Mouse (Mus musculus) cerebellum, adult 18-20 months (tissue): Measurements from ENCODE around the gene Tnik.

Experiments
- DNase-seq, 2 experiments: peaks; one replicate each; pipeline ENCODE4 v3.0.0; 2021

Gene Tnik

DNA sequence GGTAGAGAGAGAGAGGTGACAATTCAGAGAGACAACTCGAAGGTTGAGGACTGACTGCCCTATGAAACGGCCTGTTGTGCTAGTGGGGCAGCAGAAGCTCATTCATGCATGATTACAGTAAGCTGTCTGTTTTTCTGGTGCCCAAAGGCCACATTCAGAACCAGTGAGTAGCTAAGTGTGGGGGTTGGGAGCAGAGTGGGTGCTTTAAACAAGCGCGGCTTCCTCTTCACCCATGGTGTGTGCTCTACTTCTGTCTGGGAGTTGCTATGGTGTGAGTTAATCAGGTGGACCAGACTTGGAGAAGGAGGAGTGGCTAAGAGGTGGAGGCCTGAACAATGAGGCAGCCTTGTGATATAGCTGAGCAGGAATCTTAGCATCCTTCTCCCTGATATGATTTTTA is 2.2 kb downstream of the Tnik start:
- DNase-seq = peak; percentile 50 to 54

DNA sequence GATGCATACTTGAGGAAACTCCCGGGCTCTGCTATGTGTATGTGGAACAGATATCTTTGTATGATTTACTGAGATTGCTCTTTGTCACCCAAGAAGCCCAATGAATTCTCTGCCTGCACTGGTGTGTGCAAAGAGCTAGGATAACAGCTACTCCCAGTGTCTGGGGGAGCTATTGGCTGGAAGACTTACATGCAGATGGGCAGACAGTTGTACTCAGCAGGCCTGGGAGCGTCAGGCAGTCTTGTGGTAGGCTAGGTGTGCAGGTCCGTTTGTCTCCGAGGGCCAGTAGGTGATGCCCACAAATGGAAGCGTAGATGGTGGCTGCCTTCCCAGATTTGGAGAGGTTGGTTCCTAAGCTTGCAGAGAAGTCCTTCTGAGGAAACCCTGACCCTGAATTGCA is 2.6 kb downstream of the Tnik start:
- peak; percentile 72 to 82 for DNase-seq

DNA sequence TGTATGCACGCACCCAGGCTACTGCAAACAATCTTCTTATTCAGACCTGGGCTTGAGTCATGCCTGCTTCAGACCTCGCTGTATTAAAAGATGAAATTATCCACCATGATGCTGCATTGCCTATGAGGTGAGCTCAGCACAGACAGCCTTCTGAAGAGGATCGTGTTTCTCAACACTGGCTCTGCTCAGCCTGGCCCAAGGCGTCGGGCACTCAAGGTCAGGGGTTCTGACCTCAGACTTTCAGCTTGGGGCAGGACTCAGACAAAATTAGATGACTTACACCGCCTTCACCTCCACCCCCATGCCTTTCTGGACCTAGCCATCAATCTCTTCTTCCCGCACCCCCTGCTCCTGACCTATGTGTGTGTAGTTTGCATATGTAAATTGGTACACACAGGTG is 4.2 kb downstream of the Tnik start:
- no peak for DNase-seq

DNA sequence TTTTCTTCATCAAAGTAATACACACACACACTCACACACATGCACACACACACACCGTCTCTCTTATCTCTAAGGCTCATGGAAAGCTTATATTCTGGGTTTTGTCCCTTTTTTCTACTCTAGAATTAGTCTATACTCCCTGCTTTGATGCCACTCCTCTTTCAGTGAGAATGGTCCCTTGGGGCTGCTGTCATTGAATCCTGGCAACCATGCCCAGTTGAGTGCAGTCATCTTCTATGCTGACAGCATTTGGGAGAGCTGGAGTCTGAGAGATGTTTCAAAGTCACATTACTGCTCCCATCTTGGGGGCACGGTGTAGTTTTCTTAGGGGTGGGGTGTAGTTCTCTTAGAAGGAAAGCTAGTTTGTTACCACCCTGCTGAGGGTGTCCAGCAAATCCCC is 6.7 kb downstream of the Tnik start:
- no peak for DNase-seq

DNA sequence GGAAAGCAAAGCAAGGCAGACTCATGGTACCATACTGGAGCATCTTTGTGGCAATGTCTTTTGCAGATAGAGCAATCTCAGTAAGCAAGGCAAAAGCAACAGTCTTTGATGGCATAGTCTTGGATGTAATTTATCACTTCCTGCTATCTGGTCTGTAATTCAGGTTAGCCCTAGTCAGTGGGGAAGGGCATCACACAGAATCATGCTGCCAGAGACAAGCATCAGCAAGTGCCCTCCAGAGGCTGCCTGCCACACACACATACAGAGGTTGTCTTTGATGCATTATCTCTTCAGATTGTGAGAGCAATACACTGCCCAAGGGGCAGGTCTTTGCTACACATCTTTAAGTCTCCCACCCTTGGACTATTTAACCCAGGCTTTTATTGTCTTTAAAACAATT is 8.9 kb downstream of the Tnik start:
- DNase-seq = no peak

DNA sequence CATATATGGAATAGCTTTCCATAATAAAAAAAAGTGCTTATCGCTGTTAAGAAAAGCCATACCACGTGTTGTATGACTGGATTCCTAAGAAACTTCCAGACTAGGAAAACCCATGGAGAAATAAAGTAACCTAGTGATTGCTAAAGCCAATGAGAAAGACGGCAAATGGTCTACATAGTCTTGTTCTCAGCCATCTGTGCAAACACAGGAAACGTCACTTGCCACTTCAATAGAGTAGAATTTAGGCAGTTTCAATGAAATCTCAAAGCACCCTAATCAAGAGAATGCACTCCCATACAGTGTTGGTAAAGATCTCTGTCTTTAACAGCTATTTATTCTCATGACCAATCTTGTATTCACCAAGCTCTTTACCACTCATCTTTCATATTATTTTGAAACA is 11.7 kb downstream of the Tnik start:
- no peak for DNase-seq

DNA sequence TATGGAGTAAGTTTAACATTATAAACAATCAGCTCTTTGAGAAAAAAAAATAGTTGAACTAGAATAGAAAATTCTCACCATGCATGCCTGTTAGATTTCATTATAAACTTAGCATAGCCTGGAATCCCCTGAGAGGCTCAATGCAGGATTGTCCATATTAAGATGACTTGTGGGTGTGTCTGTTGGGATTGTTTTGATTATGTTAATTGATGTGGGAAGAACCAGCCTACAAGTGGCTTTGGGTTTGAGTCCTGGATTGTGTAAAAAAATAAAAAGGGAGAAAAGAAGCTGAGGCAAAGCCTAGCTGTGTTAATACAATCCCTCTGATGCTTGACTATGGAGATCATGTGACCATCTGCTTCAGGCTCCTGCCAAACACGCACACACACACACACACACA is 26.7 kb downstream of the Tnik start:
- DNase-seq = no peak

DNA sequence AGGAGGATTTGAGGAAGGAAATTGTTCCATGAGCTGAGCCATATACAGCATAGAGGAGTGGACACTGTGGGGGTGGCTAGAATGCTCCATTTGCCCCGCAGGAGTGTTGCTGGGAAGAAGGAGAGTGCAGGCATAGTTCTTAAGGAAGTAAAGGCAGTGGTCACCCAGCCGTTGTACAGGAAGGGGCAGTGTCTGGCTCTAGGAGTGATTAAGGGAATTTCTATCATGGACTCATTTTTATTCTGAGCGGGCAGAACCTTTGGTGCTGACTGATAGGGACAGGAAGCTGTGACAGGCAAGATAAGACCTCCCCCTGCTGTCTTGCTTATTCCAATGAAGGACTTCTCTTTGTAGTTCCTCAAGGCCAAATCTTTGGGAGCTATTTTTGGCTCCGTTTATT is 38.4 kb downstream of the Tnik start:
- DNase-seq = no peak

DNA sequence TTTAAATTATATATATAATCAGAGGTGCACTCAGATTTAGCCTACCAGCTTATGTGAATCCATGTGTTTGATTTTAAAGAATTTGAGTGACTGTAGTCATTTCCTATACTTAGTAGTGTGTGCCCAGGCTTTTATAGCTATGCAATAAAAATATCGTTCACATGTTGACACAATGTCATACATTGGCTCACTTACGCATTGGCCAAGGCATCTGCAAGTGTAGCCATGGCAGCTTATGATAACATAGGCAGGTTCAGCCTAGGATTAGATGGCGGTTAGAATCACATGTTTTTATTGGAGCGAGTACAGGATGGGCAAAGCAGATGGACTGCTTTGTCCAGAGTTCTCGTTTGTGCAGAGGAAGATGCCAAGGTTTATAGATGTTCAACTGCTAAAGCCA is 40.9 kb downstream of the Tnik start:
- no peak for DNase-seq

DNA sequence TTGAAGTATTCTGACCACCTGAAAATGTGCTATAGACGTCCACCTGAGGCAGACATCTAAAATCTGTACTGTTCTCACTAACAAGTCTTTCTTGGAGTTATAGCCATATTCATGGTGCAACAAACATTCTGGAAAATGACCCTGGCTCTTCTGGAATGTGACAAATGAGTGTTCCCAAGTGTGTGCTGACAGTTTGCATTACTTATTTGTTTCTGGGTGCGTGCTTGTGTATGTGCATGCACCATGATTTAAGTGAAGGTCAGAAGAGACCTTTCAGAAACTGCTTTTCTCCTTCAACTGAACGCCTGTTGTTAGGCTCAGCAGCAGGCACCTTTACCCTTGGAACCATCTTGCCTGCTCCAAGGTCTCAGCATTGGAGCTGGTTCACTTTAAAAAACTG is 43.8 kb downstream of the Tnik start:
- DNase-seq = no peak

DNA sequence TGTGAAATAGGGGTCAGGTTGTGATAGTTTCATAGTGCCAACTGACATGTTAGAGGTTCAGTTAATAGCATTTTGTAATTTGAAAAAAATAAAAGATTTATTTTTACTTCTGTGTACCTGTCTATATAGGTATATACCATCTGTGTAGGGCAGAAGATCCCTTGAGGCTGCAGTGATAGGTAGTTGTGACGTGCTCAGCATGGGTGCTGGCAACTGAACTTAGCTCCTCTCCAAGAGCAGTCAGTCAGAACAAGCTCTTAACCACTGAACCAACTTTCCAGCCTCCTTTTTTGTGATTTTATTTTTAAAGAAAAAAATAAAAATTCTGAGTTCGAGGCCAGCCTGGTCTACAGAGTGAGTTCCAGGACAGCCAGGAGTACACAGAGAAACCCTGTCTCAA is 51.4 kb downstream of the Tnik start:
- no peak for DNase-seq

DNA sequence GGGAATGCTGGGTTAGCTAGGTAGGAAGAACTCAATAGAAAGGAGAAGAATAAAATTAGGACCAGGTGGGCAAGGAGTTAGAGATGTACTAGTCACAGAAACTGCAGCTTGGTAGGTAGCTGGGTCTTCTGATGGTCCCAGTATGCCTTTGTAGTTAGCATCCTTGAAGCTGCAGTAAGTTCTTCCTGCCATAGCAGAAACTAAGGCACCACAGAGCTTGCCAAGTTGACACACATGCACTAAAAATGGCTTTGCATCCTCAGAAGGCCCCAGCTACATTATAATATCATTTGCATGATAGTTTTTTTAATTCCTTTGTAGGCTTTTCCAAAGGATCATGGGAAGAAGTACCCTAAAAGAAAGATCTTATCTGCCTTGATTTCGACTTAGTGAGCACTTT is 54.3 kb downstream of the Tnik start:
- DNase-seq = no peak

DNA sequence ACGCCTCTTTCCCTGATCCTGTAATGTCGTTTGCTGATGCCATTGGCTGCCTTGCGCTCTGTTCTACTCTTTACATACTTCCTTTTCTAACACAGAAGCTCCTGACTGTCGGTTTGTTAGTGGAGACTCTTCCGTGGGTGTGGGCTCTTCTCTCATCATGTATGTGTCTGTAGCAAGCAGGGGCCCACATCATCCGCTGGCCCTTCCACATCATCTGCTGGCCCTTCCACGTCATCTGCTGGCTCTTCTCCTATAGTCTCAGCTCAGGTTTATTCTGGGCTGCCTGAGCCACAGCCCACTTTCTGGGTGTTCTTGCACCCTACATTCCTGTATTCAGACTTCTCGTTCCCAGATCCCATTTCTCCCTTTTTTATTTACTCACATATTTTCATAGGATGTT is 58.6 kb downstream of the Tnik start:
- no peak for DNase-seq

DNA sequence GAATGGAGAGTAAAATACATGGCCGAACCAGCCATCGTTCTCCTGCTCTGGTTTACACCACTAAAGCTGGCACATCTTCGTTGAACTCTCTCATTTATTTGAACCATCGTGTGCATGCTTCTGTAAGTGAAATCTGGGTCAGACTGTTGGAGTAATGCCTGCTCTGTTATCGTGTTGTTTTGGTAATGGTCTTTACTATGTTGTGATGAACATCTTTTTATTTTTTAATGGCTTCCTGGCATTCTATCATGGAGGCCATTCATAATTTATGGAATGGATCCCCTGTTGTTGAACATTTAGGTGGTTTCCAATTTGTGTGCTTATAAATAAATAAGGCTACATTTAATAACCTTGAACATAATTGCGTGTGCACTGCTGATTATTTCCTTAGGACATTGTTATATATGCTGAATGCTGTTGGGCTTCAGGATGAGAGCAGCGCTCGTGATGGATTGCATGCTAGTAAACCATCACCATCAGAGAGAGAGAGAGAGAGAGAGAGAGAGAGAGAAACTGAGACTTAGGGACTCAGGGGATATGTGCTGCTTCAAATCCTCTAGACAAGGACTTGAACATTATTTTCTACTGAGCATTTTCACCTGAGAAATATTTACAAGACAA is 62.7 kb downstream of the Tnik start:
- peak in 1 of 2 experiments; percentile 4 for DNase-seq

DNA sequence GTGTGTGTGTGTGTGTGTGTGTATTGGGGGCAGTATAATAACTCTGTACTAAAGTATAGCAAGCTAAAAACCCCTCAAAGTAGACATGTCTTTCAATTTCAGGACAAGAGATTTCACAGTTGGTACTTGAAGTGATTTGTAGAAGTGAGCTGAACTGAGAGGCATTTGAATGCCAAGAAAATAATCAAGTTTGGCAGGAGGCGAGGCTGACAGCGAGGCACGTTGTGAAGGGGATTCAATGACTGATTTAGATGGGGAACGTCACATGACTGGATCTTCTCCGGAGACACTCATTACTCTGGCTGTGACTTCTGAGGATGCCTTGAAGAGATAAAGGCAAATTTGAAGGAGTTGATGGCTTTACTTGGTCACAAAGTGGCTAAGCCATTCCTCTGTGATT is 69.3 kb downstream of the Tnik start:
- no peak for DNase-seq

DNA sequence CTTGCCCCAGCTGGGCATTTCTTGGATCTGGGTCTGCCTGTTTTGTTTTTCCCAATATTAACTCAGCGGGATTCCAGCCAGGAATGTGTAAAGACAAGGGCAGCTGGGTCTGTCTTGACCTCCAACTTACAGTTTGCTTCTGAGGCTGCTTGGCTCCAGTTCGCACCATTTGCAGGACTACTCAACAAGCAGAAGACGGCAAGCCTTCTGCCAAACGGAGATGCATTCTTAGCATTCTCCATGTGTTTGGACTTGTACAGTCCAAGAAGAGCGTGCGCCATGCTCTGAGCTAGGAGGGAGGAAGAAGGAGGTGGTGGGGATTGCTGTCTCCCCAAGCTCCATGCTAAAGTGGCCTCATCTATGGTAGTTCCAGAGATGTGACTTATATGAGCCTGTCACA is 70.9 kb downstream of the Tnik start:
- DNase-seq = no peak

DNA sequence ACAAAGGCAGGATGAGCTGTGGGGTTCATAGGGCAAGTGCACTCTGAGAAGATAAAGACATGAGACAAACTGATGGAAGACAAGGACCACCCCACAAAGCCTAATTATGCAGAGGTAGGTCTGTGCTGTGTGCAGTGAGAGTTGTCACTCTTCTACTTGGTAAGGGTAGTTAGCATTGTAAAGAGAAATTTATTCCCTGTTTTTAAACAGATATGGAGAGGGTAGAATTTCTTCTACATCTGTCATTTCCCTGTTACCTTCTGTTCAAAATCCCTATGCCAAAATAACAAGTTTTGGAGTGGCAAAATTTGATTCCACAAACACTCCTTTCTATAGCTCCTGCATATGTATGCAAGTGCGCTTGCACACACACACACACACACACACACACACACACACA is 71.5 kb downstream of the Tnik start:
- DNase-seq = no peak

DNA sequence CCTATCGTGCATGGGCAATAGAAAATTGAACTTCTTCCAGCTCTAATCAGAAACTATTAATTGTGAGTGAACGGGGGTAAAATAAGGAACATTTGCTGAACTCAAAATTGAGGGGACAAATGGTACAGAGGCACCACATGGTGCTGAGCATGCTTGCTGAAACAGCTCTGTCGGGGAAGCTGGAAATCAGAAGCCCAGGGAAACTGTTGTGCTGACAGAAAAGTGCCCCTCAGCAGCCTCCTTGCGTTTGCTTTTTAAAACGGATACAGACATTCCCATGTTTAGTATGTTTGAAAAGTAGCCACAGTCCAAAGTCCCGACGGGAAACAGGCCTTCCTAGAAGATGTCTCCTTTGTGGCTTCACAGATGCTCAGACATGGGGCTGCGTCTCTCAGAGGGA is 77.1 kb downstream of the Tnik start:
- DNase-seq = no peak

DNA sequence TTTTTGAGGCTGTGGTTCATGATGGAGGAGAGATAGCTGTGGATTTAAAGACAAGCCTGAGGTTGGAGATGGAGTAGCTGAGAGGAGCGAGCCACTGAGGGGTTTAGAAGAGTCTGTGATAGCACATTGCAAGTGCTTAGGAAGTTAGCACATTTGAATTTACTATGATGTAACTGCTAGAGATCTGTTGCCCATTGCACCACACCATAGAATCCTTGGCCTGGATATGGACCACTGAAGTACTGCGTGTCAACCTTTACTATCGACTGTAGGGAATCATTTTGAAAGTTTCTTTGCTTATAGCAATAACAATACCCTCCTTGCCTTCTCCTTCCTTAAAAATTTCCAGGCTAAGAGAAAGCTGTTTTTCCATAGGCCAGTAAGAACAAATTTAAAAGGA is 80.2 kb downstream of the Tnik start:
- DNase-seq = no peak

DNA sequence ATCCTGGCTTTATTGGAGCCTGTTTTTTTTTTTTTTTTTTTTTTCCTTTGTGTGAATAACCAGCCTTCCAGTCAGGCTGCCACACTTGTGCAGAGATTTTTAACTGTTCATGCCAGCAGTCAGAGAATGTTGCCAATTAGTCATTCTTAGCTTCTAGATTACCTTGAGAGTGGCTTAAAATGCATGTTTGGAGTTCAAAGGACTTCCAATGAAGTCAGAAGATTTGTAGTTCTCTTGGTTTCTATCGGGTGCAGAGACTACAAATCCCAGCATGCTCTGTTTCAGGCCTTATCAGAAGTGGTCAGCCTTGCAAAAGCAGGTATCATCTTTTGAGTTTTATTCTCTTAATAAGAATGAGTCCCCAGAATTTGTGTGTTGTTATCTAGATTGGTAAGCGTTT is 80.6 kb downstream of the Tnik start:
- DNase-seq = no peak

DNA sequence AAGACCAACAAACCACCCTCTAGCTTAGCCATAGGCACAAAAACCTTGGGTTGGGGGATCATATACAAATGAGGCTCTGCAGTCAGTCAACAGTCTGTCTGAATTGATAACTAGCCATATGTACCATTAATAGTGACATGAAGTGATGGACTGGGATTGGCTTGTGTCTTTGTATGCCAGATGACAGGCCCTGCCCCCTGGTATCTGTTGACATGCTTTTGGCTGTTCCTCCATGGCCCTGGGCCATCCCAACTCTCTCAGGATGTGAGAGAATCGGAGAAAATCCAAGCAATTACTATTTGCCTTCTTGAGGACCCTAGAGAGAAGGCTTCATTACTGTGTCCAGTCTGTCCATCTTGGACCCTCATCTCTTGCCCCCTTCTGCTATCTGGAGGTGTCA is 82.4 kb downstream of the Tnik start:
- DNase-seq = peak; percentile 39 to 48

DNA sequence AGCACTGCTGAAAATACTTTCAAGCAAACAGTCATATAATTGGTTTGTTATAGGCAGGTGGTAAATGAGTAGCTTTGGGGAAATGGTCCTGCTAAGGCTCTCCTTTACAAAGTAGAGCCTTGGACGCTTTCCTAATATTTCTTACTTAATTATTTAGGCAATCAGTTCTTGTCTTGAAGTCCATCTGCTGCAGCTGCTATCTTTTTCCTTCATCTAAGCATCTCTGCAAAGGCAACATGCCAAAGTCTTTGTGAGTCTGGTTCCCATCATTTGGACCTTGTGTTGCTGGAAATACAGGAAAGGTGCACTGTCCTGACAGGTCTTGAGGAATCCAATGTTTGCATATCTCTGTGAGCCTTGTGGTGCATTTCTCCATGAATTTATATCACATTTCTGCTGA is 82.9 kb downstream of the Tnik start:
- no peak for DNase-seq

DNA sequence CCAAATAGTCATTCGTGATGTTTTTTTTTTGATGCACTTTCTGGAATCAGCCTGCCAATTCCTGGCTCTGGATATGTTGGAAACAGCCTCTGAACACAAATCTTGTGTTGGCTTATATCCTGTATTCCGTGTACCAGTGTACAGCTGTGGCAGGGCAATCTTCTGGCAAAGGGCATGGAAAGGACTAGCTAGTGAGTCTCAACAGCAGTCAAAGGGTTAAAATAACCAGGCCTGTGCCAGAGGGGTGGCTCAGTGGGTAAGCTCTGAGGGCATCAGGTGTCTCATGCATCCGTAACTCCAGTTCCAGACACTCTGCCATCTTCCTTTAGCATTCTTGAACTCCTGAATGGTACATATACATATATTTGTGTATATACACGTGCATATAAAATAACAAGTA is 83.5 kb downstream of the Tnik start:
- DNase-seq = no peak

DNA sequence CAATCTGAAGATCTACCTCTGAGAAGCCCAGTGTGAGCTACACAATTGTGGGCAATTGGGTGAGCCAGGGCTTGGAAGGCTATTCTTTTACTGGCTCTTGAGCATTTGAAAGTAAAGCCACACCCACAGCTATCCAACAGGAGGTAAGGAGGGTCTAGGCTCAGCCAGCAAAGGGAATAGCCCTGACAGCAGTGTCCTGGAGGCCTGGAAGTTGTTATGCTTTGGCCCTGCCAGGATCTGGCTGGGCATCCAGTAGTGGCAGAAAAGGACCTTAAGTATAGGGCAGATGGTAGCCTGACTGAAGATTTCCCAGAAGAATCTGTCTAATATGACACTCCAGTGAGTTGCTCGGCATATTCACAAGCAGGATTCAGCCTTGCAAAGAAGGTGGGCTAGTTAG is 85.7 kb downstream of the Tnik start:
- peak in 1 of 2 experiments; percentile 26 for DNase-seq

DNA sequence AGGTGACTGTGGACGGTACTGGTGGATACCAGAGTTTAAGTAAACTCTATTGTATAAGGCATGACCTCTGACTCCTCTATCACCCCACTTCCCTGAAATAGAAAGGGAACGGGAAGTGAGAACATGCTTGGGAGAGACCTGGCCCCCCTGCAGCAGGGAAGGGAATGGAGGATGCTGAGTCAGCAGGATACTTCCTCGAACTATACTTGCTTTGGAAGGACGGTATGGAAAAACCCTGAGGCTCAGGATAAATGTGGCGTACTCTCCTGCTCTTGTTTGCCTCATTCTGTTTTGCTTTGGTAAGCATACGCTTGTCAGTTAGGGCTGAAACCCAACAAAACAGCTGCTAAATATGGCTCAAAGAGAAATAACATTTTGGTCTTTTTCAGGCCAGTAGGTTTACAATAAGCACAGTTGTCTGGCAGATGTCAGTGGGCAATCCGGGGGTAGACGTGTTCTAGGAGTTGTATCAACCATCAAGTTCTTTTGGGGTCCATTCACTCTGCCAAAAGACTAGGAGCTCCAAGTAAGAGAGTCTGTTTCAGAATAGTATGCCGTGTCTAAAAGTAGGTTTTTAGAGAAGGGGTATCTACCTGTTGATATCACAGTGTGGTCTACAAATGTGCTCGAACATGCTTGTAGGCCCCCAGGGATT is 87.3 kb downstream of the Tnik start:
- no peak for DNase-seq
